Mouse (Mus musculus) liver, embryonic 13.5 days (tissue): ENCODE measurements around the gene Rhbdd2. TPM values are rescaled to one million over a fixed set of nuclear protein-coding genes. Genes with fewer than 3 reads are reported as not detected.
A peak's percentile ranks its signal among the peaks of the same experiment; 100 is the strongest.

ENCODE experiments used
- ATAC-seq: fragments of 200-750 bp; cut with Nextera tagmentation; 2 replicates; pipeline ENCODE4 v1.8.0; 2017; ENCODE audit warnings: low read depth, mild to moderate bottlenecking, moderate number of reproducible peaks, moderate library complexity
- DNase-seq: peaks from one replicate; pipeline ENCODE4 v3.0.0; 2022
- H3K27ac ChIP-seq: fragments of 300-500 bp; sonication (generic); 2 replicates; pipeline ENCODE4 v1.5.1; 2015; ENCODE audit warnings: moderate library complexity, mild to moderate bottlenecking, inconsistent platforms
- H3K27me3 ChIP-seq: fragments of 300-500 bp; sonication (generic); 2 replicates; pipeline ENCODE4 v1.6.1; 2015; ENCODE audit warnings: mild to moderate bottlenecking, inconsistent platforms
- H3K36me3 ChIP-seq: fragments of 300-500 bp; sonication (generic); 2 replicates; pipeline ENCODE4 v1.6.1; 2015; ENCODE audit warnings: mild to moderate bottlenecking, inconsistent platforms
- H3K4me1 ChIP-seq: fragments of 300-500 bp; sonication (generic); replicated peaks from 2 replicates; pipeline ENCODE4 v1.6.1; 2015; ENCODE audit warnings: inconsistent platforms
- H3K4me2 ChIP-seq: fragments of 300-500 bp; sonication (generic); 2 replicates; pipeline ENCODE4 v1.6.1; 2015; ENCODE audit warnings: inconsistent platforms, mild to moderate bottlenecking, moderate library complexity
- H3K4me3 ChIP-seq: fragments of 300-500 bp; sonication (generic); replicated peaks from 2 replicates; pipeline ENCODE4 v1.5.1; 2015; ENCODE audit warnings: mild to moderate bottlenecking, inconsistent platforms
- H3K9ac ChIP-seq: fragments of 300-500 bp; sonication (generic); 2 replicates; pipeline ENCODE4 v1.6.1; 2015; ENCODE audit warnings: mild to moderate bottlenecking, inconsistent platforms
- H3K9me3 ChIP-seq: fragments of 300-500 bp; sonication (generic); replicated peaks from 2 replicates; pipeline ENCODE4 v1.6.1; 2016; ENCODE audit warnings: inconsistent platforms
- WGBS: fragments of 180-500 bp; shearing (Covaris S2); methylation state at CpG from one replicate; pipeline ENCODE4 v1.1.7; 2015; ENCODE audit not compliant: insufficient replicate concordance; 5-methylcytosine and 5-hydroxymethylcytosine counted together
- polyA plus RNA-seq: library from polyadenylated mRNA; unstranded; fragments of >200 nt; fragmentation: Nextera tagmentation; extraction: Ambion mirVana; gene quantifications from 2 replicates; pipeline ENCODE4 v1.2.1, GENCODE M21; 2015

Rhbdd2 gene
- polyA plus RNA-seq, 1 experiment from 2014 or later = 11.4 TPM

DNA sequence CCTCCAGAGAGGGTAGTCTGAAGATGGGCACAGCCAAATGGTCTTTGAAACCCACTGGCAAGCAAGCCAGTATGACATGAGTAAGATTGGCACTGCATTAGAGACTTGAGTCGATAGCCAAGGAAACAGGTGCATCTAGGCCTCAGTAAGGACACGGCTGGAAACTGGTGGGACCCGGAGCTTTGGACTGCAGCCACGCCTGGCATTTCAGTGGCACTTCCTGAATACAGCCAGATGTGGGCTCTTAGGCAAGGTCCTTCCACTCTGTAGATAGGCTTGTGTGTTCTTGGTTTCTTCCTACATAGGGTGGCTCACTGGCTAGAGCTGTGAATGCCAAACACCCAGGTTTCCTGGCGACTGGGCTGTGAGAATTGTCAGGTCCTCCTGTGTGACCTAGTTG lies 12.9 kb downstream of the Rhbdd2 start:
- DNase-seq (no peak), ATAC-seq (no peak)
- H3K27ac ChIP-seq = no peak overlapping the region
- H3K9ac ChIP-seq = no peak overlapping the region
- peaks cover 34% of the 10 kb centered on the region for H3K4me1 ChIP-seq
- no peak overlapping the region for H3K4me3 ChIP-seq
- H3K9me3 ChIP-seq = no peaks in the 10 kb centered on the region
- H3K36me3 ChIP-seq = peaks cover 3% of the 10 kb centered on the region; the same call in 1 of the 2 replicates
- 70% methylated on average over 5 of the region's 5 CpGs for WGBS
- H3K27me3 ChIP-seq = no peaks in the 10 kb centered on the region
- H3K4me2 ChIP-seq = no peak overlapping the region

DNA sequence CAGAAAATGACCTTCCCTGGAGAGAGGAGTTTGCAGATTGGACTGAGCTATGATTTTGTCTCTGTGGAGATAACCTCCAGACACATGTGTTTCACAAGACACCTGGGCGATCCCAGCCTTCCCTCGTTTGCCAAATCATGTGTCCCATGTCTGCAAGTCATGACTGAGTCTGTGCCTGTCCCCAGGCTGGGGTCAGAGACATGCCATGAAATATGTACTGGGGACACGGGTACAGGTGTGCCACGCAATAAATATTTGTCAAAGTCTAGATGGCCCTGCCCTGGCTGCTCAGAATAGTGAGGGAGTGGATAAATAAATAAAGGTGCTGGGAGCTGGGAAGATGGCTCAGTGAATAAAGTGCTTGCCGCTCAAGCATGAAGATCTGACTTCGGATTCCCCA lies 13.6 kb downstream of the Rhbdd2 start:
- Histone ChIP-seq H3K4me1 (peaks cover 31% of the 10 kb centered on the region), H3K4me3 (no peak overlapping the region), H3K36me3 (peaks cover 3% of the 10 kb centered on the region; the same call in 1 of the 2 replicates), H3K9me3 (no peaks in the 10 kb centered on the region), H3K27ac (no peak overlapping the region), H3K27me3 (no peaks in the 10 kb centered on the region), H3K4me2 (no peak overlapping the region), H3K9ac (no peak overlapping the region)
- DNase-seq (no peak), ATAC-seq (no peak)
- WGBS = 72% methylated on average over 6 of the region's 6 CpGs

DNA sequence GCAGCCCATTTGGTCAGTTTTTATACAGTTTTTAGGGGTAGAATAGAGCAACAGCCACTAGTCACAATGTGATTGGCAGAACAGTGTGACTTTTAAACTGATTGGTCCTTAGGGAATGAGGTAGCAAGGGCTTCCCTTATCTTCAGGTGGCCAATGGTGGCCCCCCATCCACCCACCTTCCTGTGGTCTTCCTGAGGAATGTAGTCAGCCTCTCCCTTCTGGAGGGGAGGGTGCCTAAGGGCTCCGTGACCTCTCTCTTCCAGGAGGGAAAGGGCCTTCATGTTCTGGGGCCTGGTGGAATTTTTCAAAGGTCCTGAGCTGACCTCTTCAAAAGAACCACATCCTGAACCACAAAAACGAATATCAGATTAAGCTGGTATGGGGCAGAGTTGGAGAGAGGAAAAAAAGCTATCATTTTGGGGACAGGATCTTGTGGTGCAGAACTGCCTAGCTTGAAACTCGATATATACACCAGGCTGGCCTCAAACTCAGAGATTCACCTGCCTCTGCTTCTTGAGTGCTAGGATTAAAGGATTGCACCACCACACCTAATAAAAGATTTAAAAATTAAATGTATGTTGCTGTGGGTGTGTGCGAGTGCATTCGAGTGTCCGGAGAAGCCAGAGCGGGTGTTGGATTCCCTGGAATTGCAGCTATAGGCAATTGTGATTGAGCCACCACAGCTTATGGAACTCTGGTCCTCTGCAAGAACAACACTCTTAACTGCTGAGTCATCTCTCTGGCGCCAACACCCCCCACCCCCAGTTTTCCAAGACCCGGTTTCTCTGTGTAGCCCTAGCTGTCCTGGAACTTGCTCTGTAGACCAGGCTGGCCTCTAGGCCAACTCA lies 16.3 kb downstream of the Rhbdd2 start:
- H3K9me3 ChIP-seq = no peaks in the 10 kb centered on the region
- 52% methylated on average over 9 of the region's 9 CpGs for WGBS
- no peak overlapping the region for H3K4me3 ChIP-seq
- H3K4me1 ChIP-seq = peaks cover 12% of the 10 kb centered on the region
- H3K9ac ChIP-seq = no peak overlapping the region
- no peak overlapping the region; the same call in 1 of the 2 replicates for H3K27ac ChIP-seq
- H3K27me3 ChIP-seq = no peaks in the 10 kb centered on the region
- ATAC-seq = no peak
- H3K4me2 ChIP-seq = no peak overlapping the region
- DNase-seq = no peak
- no peaks in the 10 kb centered on the region for H3K36me3 ChIP-seq

DNA sequence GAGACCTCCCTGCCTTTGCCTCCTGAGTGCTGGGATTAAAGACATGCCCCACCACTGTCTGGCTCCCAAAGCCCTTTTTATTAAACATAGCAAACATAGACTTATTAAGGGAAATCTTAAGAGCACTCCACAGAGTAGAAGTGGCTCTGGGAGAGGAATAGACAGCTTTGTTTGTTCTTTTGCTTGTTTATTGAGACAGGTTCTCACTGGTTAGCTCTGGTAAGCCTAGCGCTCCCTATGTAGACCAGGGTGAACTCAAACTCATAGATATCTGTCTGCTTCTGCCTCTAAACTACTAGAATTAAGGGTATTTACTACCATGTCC lies 16.9 kb downstream of the Rhbdd2 start:
- H3K4me2 ChIP-seq = no peak overlapping the region
- H3K36me3 ChIP-seq = no peaks in the 10 kb centered on the region
- DNase-seq (no peak), ATAC-seq (no peak)
- H3K4me1 ChIP-seq = peaks cover 8% of the 10 kb centered on the region
- H3K9ac ChIP-seq = no peak overlapping the region
- no peaks in the 10 kb centered on the region for H3K9me3 ChIP-seq
- H3K4me3 ChIP-seq = no peak overlapping the region
- no peak overlapping the region; the same call in 1 of the 2 replicates for H3K27ac ChIP-seq
- 71% methylated on average over 1 of the region's 1 CpGs for WGBS
- H3K27me3 ChIP-seq = no peaks in the 10 kb centered on the region

DNA sequence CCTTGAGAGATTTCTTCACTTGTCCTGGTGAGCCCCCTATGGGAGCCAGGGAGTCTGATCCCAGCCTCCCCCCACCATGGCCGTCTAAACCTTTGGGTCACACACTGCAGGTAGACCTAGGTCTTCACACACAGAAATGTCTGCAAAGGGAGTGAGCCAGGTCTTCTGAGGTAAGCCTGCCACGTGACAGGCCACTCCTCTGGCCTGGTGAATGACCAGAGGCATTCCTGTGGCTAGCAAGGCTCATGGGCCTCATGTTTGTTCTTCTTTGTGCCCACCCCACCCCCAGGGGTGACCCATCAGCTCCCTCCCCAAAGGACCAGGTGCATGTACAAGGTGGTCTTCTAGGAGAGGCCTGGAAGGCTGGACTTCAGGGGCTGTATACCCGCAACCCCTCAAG lies 19.1 kb downstream of the Rhbdd2 start:
- no peak overlapping the region for H3K9ac ChIP-seq
- no peak overlapping the region for H3K27ac ChIP-seq
- DNase-seq (no peak), ATAC-seq (0 out of 2 replicates have a peak, but pooled peaks have one; percentile 26)
- peaks cover 8% of the 10 kb centered on the region for H3K4me1 ChIP-seq
- H3K36me3 ChIP-seq = no peaks in the 10 kb centered on the region
- no peaks in the 10 kb centered on the region for H3K27me3 ChIP-seq
- no peak overlapping the region for H3K4me3 ChIP-seq
- no peaks in the 10 kb centered on the region for H3K9me3 ChIP-seq
- no peak overlapping the region for H3K4me2 ChIP-seq
- 64% methylated on average over 3 of the region's 3 CpGs for WGBS

DNA sequence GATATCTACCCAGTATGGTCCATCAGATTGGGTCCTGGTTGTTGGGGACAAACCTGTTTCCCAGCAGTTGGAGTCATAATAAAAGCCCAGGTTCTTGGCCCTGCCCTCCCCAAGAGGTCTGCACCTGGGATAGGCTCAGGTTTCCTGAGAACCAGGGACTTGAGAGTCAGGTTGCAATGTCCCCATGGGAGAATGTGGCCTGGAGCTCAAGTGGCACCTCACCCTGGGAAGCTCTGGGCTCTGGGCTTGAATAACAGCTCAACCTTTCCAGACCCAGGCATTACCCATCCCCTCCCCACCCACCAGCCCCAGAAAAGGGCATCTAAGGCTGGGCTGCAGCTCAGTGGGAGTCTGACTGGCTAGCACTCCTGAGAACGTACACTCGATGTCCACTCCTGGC lies 20.8 kb downstream of the Rhbdd2 start:
- H3K4me3 ChIP-seq = no peak overlapping the region
- WGBS = 100% methylated on average over 2 of the region's 2 CpGs
- H3K27ac ChIP-seq = no peak overlapping the region

DNA sequence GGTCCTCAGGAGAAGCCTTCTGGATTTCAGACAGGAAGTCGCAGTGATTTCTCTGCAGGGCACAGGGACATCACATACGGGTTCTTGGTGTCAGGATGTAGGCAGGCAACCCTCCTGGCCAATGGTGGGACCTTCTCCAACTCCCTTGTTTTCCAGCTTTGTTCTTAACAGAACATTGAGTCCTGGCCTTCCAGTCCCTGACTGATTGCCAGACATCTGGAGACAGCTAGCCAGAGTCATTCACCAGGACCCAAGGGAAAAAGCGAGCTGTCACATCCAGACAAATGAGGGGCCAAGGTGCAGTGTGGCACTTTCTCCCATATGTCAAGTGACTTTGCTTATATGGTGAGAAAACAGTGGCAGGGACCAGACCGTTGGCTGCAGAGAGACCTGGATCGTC lies 23.6 kb downstream of the Rhbdd2 start:
- Histone ChIP-seq H3K9ac (no peak overlapping the region), H3K4me2 (no peak overlapping the region), H3K4me3 (no peak overlapping the region), H3K36me3 (no peaks in the 10 kb centered on the region), H3K4me1 (peaks cover 15% of the 10 kb centered on the region), H3K9me3 (no peaks in the 10 kb centered on the region), H3K27ac (no peak overlapping the region), H3K27me3 (no peaks in the 10 kb centered on the region)
- ATAC-seq = no peak
- no peak for DNase-seq
- 69% methylated on average over 5 of the region's 5 CpGs for WGBS

More for the DNA sequence above, 20.8 kb downstream of the Rhbdd2 start:
- H3K9ac ChIP-seq = no peak overlapping the region
- H3K4me1 ChIP-seq = peaks cover 17% of the 10 kb centered on the region
- DNase-seq (no peak), ATAC-seq (no peak)
- no peak overlapping the region for H3K4me2 ChIP-seq
- no peaks in the 10 kb centered on the region for H3K27me3 ChIP-seq
- no peaks in the 10 kb centered on the region for H3K36me3 ChIP-seq
- no peaks in the 10 kb centered on the region for H3K9me3 ChIP-seq

DNA sequence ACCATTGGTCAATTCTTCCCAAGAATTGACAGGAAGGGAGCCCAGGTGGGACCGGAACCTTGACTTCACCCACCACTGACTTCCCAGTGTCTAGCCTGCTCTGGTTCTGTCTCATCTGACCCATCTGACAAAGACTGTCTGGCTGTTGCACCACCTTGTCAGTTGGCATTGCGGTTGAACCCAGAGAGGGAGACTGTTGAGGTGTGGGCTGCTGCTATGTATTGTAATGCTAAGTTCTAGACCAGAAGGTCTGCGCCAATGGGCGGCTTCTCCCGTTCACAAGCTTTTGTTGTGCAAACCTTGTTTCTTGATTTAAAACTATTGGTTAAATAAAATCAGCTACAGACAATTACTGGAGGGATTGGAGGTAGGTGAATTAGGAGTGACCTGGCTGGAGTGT lies 24.7 kb downstream of the Rhbdd2 start:
- 67% methylated on average over 5 of the region's 5 CpGs for WGBS
- H3K36me3 ChIP-seq = no peaks in the 10 kb centered on the region
- no peak for ATAC-seq

DNA sequence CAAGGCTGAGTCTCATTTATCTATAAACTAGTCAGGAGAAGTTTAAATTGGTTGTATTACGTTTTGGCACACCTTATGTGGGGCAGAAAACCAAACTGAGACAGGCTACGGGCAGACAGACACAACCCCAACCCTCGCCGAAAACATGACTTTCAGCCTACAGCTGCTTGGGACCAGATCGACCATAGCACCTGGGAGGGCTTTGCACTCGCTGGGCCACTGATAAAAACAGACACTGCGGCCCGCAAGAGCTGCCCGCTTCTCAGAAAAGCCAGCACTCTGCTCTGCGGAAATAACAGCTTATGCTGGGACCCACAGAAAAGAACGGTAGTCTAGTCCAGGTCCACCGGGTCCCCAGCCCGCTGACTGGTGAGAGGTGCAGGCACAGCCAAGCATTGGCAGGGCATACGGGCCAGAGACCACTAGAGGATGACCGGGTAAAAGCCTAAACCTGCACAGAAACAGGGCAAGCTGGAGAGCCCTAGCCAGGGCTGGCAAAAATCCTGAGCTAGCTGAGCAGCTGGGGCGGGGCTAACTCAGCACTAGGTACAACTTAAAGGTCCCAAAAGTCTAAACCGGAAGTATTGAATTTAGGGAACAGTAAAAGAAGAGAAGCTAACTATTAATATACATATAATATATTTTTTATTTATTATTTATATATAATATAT lies 25.4 kb downstream of the Rhbdd2 start:
- H3K4me2 ChIP-seq = peak overlapping the region; percentile 54
- H3K36me3 ChIP-seq = no peaks in the 10 kb centered on the region
- peak overlapping the region; percentile 22 for H3K4me3 ChIP-seq
- H3K9me3 ChIP-seq = no peaks in the 10 kb centered on the region
- WGBS = 16% methylated on average over 17 of the region's 17 CpGs
- peaks cover 15% of the 10 kb centered on the region for H3K4me1 ChIP-seq
- no peaks in the 10 kb centered on the region for H3K27me3 ChIP-seq
- peak overlapping the region; percentile 51 for H3K27ac ChIP-seq
- ATAC-seq (peak; percentile 62), DNase-seq (peak; percentile 35)
- peak overlapping the region; percentile 47; the same call in 1 of the 2 replicates for H3K9ac ChIP-seq

More for the DNA sequence above, 24.7 kb downstream of the Rhbdd2 start:
- Histone ChIP-seq H3K27me3 (no peaks in the 10 kb centered on the region), H3K4me1 (peaks cover 15% of the 10 kb centered on the region), H3K9ac (no peak overlapping the region), H3K27ac (no peak overlapping the region), H3K4me3 (no peak overlapping the region), H3K9me3 (no peaks in the 10 kb centered on the region), H3K4me2 (peak overlapping the region; percentile 54; the same call in 1 of the 2 replicates)
- DNase-seq = no peak

DNA sequence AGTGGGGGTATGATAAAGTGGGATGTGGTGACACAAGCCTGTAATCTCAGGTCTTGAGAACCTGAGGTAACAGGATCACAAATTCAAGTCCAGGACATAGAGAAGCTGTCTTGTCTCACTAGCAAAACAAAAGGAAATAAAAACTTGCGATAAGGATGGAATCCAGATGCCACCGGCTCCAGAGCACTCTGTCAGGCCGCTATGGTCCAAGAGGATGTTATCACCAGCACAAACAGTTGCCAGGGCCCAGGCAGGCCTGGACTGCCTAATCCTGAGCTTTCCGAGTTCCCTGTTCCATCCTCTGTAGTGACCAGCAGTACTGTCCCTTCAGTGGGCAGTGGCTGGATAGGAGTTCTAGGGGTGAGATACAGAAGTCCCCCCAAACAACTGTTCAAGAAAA lies 27.5 kb downstream of the Rhbdd2 start:
- no peak overlapping the region for H3K9ac ChIP-seq
- H3K4me2 ChIP-seq = no peak overlapping the region
- H3K36me3 ChIP-seq = no peaks in the 10 kb centered on the region
- H3K4me3 ChIP-seq = no peak overlapping the region
- H3K27me3 ChIP-seq = no peaks in the 10 kb centered on the region
- H3K9me3 ChIP-seq = no peaks in the 10 kb centered on the region
- DNase-seq = no peak
- H3K4me1 ChIP-seq = peaks cover 15% of the 10 kb centered on the region
- no peak for ATAC-seq
- WGBS = 48% methylated on average over 4 of the region's 4 CpGs
- no peak overlapping the region for H3K27ac ChIP-seq

DNA sequence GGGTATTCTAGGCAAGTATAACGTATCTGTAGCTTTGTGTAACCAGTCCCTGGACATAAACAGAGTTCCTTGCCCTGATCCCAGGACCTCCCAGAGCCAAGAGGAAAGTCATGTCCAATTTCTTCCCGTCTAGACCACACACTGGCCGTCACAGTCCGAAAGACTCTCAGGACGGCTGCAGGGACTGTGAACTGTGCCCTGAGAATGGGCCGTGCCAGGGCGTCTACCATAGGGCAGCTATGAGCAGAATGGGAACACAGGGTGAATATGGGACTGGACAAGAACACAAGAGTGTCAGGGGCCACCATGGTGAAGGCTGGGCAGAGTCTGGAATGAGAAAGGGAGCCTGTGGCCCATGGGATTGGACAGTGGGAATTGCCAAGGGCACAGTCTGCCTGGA lies 28.1 kb downstream of the Rhbdd2 start:
- Histone ChIP-seq H3K4me2 (no peak overlapping the region), H3K27me3 (no peaks in the 10 kb centered on the region), H3K9ac (no peak overlapping the region), H3K9me3 (no peaks in the 10 kb centered on the region), H3K36me3 (no peaks in the 10 kb centered on the region), H3K4me3 (no peak overlapping the region), H3K27ac (no peak overlapping the region), H3K4me1 (peaks cover 15% of the 10 kb centered on the region)
- 71% methylated on average over 7 of the region's 7 CpGs for WGBS
- no peak for ATAC-seq
- DNase-seq = no peak
